Mouse (Mus musculus) kidney, embryonic 16.5 days (tissue): ENCODE data around the gene 4930467E23Rik. TPM values are rescaled to one million over a fixed set of nuclear protein-coding genes. Genes with fewer than 3 reads are reported as not detected.

Experiments used
- polyA plus RNA-seq: library from polyadenylated mRNA; unstranded; fragments of >200 nt; fragmentation: Nextera tagmentation; extraction: Ambion mirVana; gene quantifications from 2 replicates; pipeline ENCODE4 v1.2.1, GENCODE M21; 2015

4930467E23Rik gene
- polyA plus RNA-seq, 1 experiment from 2014 or later = not detected

Other genes starting within 250 kb of the 4930467E23Rik start
- not detected in 2 replicates for gene Defb7, start 234.5 kb upstream of the 4930467E23Rik start, polyA plus RNA-seq
- not detected in 2 replicates for gene Gm31371, start 173.8 kb downstream of the 4930467E23Rik start, polyA plus RNA-seq